Mouse (Mus musculus) liver, adult 2 months (tissue): ENCODE measurements around the gene Rnf26. TPM values are rescaled to one million over a fixed set of nuclear protein-coding genes. Genes with fewer than 3 reads are reported as not detected.

Source experiments
- DNase-seq: peaks from one replicate; pipeline ENCODE4 v3.0.0-alpha.2; 2011; ENCODE audit warnings: low read depth, low spot score; ENCODE audit errors: extremely low read depth
- H3K27ac ChIP-seq: fragments of 200-500 bp; replicated peaks from 2 replicates; pipeline ENCODE4 v1.5.1; 2012; ENCODE audit warnings: low read depth, mild to moderate bottlenecking, control low read depth, inconsistent platforms, low read length; ENCODE audit not compliant: insufficient read depth
- H3K27me3 ChIP-seq: fragments of 200-500 bp; 2 replicates; pipeline ENCODE4 v1.6.1; 2012; ENCODE audit warnings: mild to moderate bottlenecking, moderate library complexity, low read length, inconsistent platforms; ENCODE audit not compliant: control insufficient read depth, insufficient read depth
- H3K36me3 ChIP-seq: fragments of 200-500 bp; 2 replicates; pipeline ENCODE4 v1.6.1; 2012; ENCODE audit warnings: low read length, inconsistent platforms; ENCODE audit not compliant: control insufficient read depth, insufficient read depth
- H3K4me1 ChIP-seq: fragments of 200-500 bp; 2 replicates; pipeline ENCODE4 v1.6.1; 2011; ENCODE audit warnings: low read length; ENCODE audit not compliant: control insufficient read depth, insufficient read depth
- H3K4me3 ChIP-seq: fragments of 200-500 bp; 2 replicates; pipeline ENCODE4 v1.5.1; 2011; ENCODE audit warnings: low read depth, mild to moderate bottlenecking, control low read depth, low read length, moderate library complexity; ENCODE audit not compliant: insufficient read depth
- H3K79me2 ChIP-seq: fragments of 200-500 bp; 2 replicates; pipeline ENCODE4 v1.6.1; 2012; ENCODE audit warnings: inconsistent platforms, mild to moderate bottlenecking, low read length, moderate library complexity; ENCODE audit not compliant: control insufficient read depth, insufficient read depth
- H3K9ac ChIP-seq: fragments of 200-500 bp; 2 replicates; pipeline ENCODE4 v1.6.1; 2012; ENCODE audit warnings: low read depth, mild to moderate bottlenecking, control low read depth, inconsistent platforms, low read length
- CTCF ChIP-seq: fragments of 200-500 bp; IDR thresholded peaks from 2 replicates; pipeline ENCODE4 v1.5.1; 2011; ENCODE audit warnings: low read depth, low read length, control low read depth
- POLR2A ChIP-seq: fragments of 200-500 bp; IDR thresholded peaks from 2 replicates; pipeline ENCODE4 v1.6.1; 2011; ENCODE audit warnings: low read length, control low read depth; ENCODE audit not compliant: insufficient read depth; ENCODE audit errors: extremely low read depth
- WGBS: fragments of 180-500 bp; shearing (Covaris S2); methylation state at CpG from one replicate; pipeline ENCODE4 v1.1.7; 2018; 5-methylcytosine and 5-hydroxymethylcytosine counted together
- polyA plus RNA-seq: library from polyadenylated mRNA; depleted of rRNA; stranded (reverse); fragments of >200 nt; gene quantifications from 2 replicates; pipeline ENCODE4 v1.2.3, GENCODE M21; 2012
- total RNA-seq: library from RNA; depleted of rRNA; stranded (reverse); fragments of >200 nt; gene quantifications from 2 replicates; pipeline ENCODE4 v1.2.3, GENCODE M21; 2014

The Rnf26 gene
- total and polyA plus RNA-seq, 2 experiments, result 3.1 to 19.0 TPM

GRCm38 (mm10) chr9:44133287-44133686 lies 20.0 kb upstream of the Rnf26 start:
- H3K27ac ChIP-seq, result peak overlapping the region; percentile 71
- 12% methylated on average over 2 of the region's 2 CpGs for WGBS
- no peak for TF ChIP-seq POLR2A
- TF ChIP-seq CTCF, result no peak
- no peaks in the 10 kb centered on the region; the same call in 1 of the 2 replicates for H3K79me2 ChIP-seq
- H3K9ac ChIP-seq, result no peak overlapping the region; the same call in 1 of the 2 replicates
- no peaks in the 10 kb centered on the region for H3K36me3 ChIP-seq
- peaks cover 10% of the 10 kb centered on the region; the same call in 1 of the 2 replicates for H3K27me3 ChIP-seq
- no peak for DNase-seq
- H3K4me1 ChIP-seq, result peaks cover 4% of the 10 kb centered on the region; the same call in 1 of the 2 replicates
- no peak overlapping the region for H3K4me3 ChIP-seq

GRCm38 (mm10) chr9:44132200-44132599 lies 18.9 kb upstream of the Rnf26 start:
- no peaks in the 10 kb centered on the region; the same call in 1 of the 2 replicates for H3K79me2 ChIP-seq
- no peaks in the 10 kb centered on the region for H3K36me3 ChIP-seq
- no peak overlapping the region for H3K9ac ChIP-seq
- no peak for DNase-seq
- no peak for TF ChIP-seq CTCF
- H3K4me1 ChIP-seq, result peaks cover 10% of the 10 kb centered on the region
- 69% methylated on average over 5 of the region's 5 CpGs for WGBS
- no peak overlapping the region for H3K4me3 ChIP-seq
- H3K27me3 ChIP-seq, result peaks cover 10% of the 10 kb centered on the region; the same call in 1 of the 2 replicates
- H3K27ac ChIP-seq, result no peak overlapping the region; the same call in 1 of the 2 replicates

GRCm38 (mm10) chr9:44131276-44131590 lies 17.9 kb upstream of the Rnf26 start:
- H3K36me3 ChIP-seq, result no peaks in the 10 kb centered on the region
- DNase-seq, result no peak
- WGBS, result 52% methylated on average over 7 of the region's 7 CpGs
- no peak for TF ChIP-seq POLR2A
- no peak for TF ChIP-seq CTCF
- peaks cover 10% of the 10 kb centered on the region; the same call in 1 of the 2 replicates for H3K27me3 ChIP-seq
- H3K27ac ChIP-seq, result peak overlapping the region; percentile 54
- H3K79me2 ChIP-seq, result no peaks in the 10 kb centered on the region; the same call in 1 of the 2 replicates
- no peak overlapping the region for H3K9ac ChIP-seq
- H3K4me3 ChIP-seq, result no peak overlapping the region
- peaks cover 18% of the 10 kb centered on the region for H3K4me1 ChIP-seq

- H3K27ac ChIP-seq, result peak overlapping the region; percentile 83
- H3K36me3 ChIP-seq, result no peaks in the 10 kb centered on the region
- no peak for TF ChIP-seq CTCF
- no peak for TF ChIP-seq POLR2A
- no peak for DNase-seq
- WGBS, result 37% methylated on average over 18 of the region's 19 CpGs
- H3K9ac ChIP-seq, result peak overlapping the region; percentile 61
- H3K27me3 ChIP-seq, result peaks cover 10% of the 10 kb centered on the region; the same call in 1 of the 2 replicates
- H3K4me1 ChIP-seq, result peaks cover 18% of the 10 kb centered on the region
- H3K79me2 ChIP-seq, result no peaks in the 10 kb centered on the region; the same call in 1 of the 2 replicates
- H3K4me3 ChIP-seq, result peak overlapping the region; percentile 2; the same call in 1 of the 2 replicates
Measured at GRCm38 (mm10) chr9:44130581-44131275, 17.4 kb upstream of the Rnf26 start.

- DNase-seq, result peak; percentile 37
- peak overlapping the region; percentile 83 for H3K27ac ChIP-seq
- peaks cover 10% of the 10 kb centered on the region; the same call in 1 of the 2 replicates for H3K27me3 ChIP-seq
Measured at GRCm38 (mm10) chr9:44130034-44130433, 16.7 kb upstream of the Rnf26 start.

GRCm38 (mm10) chr9:44129633-44130032 lies 16.3 kb upstream of the Rnf26 start:
- Histone ChIP-seq H3K4me1 (peaks cover 18% of the 10 kb centered on the region), H3K79me2 (no peaks in the 10 kb centered on the region; the same call in 1 of the 2 replicates), H3K4me3 (peak overlapping the region; percentile 32; the same call in 1 of the 2 replicates), H3K27ac (peak overlapping the region; percentile 56), H3K9ac (peak overlapping the region; percentile 15; the same call in 1 of the 2 replicates), H3K27me3 (peaks cover 10% of the 10 kb centered on the region; the same call in 1 of the 2 replicates), H3K36me3 (no peaks in the 10 kb centered on the region)
- TF ChIP-seq POLR2A (no peak), CTCF (no peak)
- WGBS, result 27% methylated on average over 9 of the region's 9 CpGs
- DNase-seq, result peak; percentile 28

More at GRCm38 (mm10) chr9:44130034-44130433, 16.7 kb upstream of the Rnf26 start:
- peak overlapping the region; percentile 61 for H3K9ac ChIP-seq
- peak overlapping the region; percentile 32; the same call in 1 of the 2 replicates for H3K4me3 ChIP-seq
- no peaks in the 10 kb centered on the region; the same call in 1 of the 2 replicates for H3K79me2 ChIP-seq
- 1% methylated on average over 27 of the region's 27 CpGs for WGBS
- peaks cover 18% of the 10 kb centered on the region for H3K4me1 ChIP-seq
- TF ChIP-seq POLR2A (0 out of 2 replicates have a peak, but pooled peaks have one; percentile 16), CTCF (no peak)
- no peaks in the 10 kb centered on the region for H3K36me3 ChIP-seq
